Mouse (Mus musculus) embryonic facial prominence, embryonic 12.5 days (tissue): Measurements from ENCODE around the gene Plvap. TPM values are rescaled to one million over a fixed set of nuclear protein-coding genes. Genes with fewer than 3 reads are reported as not detected.

Experiments used
- ATAC-seq: fragments of 200-750 bp; cut with Nextera tagmentation; 2 replicates; pipeline ENCODE4 v1.8.0; 2017; ENCODE audit not compliant: insufficient number of reproducible peaks, insufficient read depth, low FRiP score, low TSS enrichment
- H3K27ac ChIP-seq: fragments of 300-500 bp; sonication (generic); 2 replicates; pipeline ENCODE4 v1.5.1; 2016; ENCODE audit warnings: mild to moderate bottlenecking
- H3K27me3 ChIP-seq: fragments of 300-500 bp; sonication (generic); 2 replicates; pipeline ENCODE4 v1.6.1; 2016; ENCODE audit warnings: mild to moderate bottlenecking, moderate library complexity
- H3K36me3 ChIP-seq: fragments of 300-500 bp; sonication (generic); 2 replicates; pipeline ENCODE4 v1.6.1; 2016; ENCODE audit warnings: mild to moderate bottlenecking
- H3K4me1 ChIP-seq: fragments of 300-500 bp; sonication (generic); 2 replicates; pipeline ENCODE4 v1.6.1; 2016
- H3K4me2 ChIP-seq: fragments of 300-500 bp; sonication (generic); replicated peaks from 2 replicates; pipeline ENCODE4 v1.6.1; 2016; ENCODE audit warnings: mild to moderate bottlenecking, moderate library complexity
- H3K4me3 ChIP-seq: fragments of 300-500 bp; sonication (generic); 2 replicates; pipeline ENCODE4 v1.5.1; 2016; ENCODE audit warnings: mild to moderate bottlenecking
- H3K9ac ChIP-seq: fragments of 300-500 bp; sonication (generic); 2 replicates; pipeline ENCODE4 v1.6.1; 2016; ENCODE audit warnings: mild to moderate bottlenecking, moderate library complexity
- H3K9me3 ChIP-seq: fragments of 300-500 bp; sonication (generic); 2 replicates; pipeline ENCODE4 v1.6.1; 2016; ENCODE audit warnings: mild to moderate bottlenecking, moderate library complexity
- WGBS: fragments of 180-500 bp; shearing (Covaris S2); methylation state at CpG from one replicate; pipeline ENCODE4 v1.1.7; 2016; 5-methylcytosine and 5-hydroxymethylcytosine counted together
- polyA plus RNA-seq: library from polyadenylated mRNA; unstranded; fragments of >200 nt; fragmentation: Nextera tagmentation; extraction: Ambion mirVana; gene quantifications from 2 replicates; pipeline ENCODE4 v1.2.1, GENCODE M21; 2016

Gene Plvap
- polyA plus RNA-seq, 1 experiment from 2014 or later: 62.2 TPM

GRCm38 (mm10) chr8:71461152-71461840 lies 50.3 kb downstream of the Plvap start:
- 75% methylated on average over 47 of the region's 47 CpGs for WGBS
- no peak overlapping the region for H3K4me3 ChIP-seq

DNA sequence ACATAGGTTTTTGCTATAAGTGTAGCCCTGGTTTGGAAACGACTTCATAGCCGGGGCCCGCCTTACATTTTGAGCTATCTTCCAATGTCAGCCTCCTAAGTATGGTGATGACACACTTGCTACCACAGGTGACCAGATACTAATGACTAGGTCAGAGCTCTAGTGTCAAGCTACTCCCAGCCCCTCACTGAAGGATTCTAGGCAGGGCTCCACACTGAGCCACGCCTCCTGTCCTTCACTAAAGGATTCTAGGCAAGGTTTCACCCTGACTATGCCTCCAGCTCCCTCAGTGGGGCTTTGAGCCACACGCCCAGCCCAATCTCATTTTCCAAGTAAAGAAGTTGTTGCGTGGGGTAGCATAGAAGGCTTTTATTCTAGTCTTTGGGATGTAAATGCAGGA lies 50.8 kb downstream of the Plvap start:
- H3K27ac ChIP-seq: no peak overlapping the region
- H3K9ac ChIP-seq: no peak overlapping the region
- peaks cover 48% of the 10 kb centered on the region for H3K36me3 ChIP-seq
- no peaks in the 10 kb centered on the region for H3K27me3 ChIP-seq
- no peak overlapping the region for H3K4me3 ChIP-seq
- H3K4me1 ChIP-seq: peaks cover 28% of the 10 kb centered on the region
- no peaks in the 10 kb centered on the region for H3K9me3 ChIP-seq
- WGBS: 88% methylated on average over 6 of the region's 6 CpGs
- ATAC-seq: no peak
- H3K4me2 ChIP-seq: no peak overlapping the region

More at GRCm38 (mm10) chr8:71461152-71461840, 50.3 kb downstream of the Plvap start:
- Histone ChIP-seq H3K9me3 (no peaks in the 10 kb centered on the region), H3K36me3 (peaks cover 48% of the 10 kb centered on the region), H3K27me3 (no peaks in the 10 kb centered on the region), H3K27ac (no peak overlapping the region), H3K9ac (no peak overlapping the region), H3K4me2 (no peak overlapping the region), H3K4me1 (peaks cover 30% of the 10 kb centered on the region)
- no peak for ATAC-seq

- Histone ChIP-seq H3K4me1 (peaks cover 12% of the 10 kb centered on the region), H3K4me2 (no peak overlapping the region), H3K27me3 (no peaks in the 10 kb centered on the region), H3K9ac (no peak overlapping the region), H3K36me3 (peaks cover 48% of the 10 kb centered on the region), H3K4me3 (no peak overlapping the region), H3K27ac (no peak overlapping the region), H3K9me3 (no peaks in the 10 kb centered on the region)
- WGBS: 84% methylated on average over 20 of the region's 20 CpGs
- no peak for ATAC-seq
Measured at GRCm38 (mm10) chr8:71457659-71458270, 53.8 kb downstream of the Plvap start.

GRCm38 (mm10) chr8:71456906-71457305 lies 54.6 kb downstream of the Plvap start:
- no peak overlapping the region for H3K4me3 ChIP-seq
- peaks cover 48% of the 10 kb centered on the region for H3K36me3 ChIP-seq
- H3K27me3 ChIP-seq: no peaks in the 10 kb centered on the region
- peaks cover 3% of the 10 kb centered on the region; the same call in 1 of the 2 replicates for H3K4me1 ChIP-seq
- H3K9me3 ChIP-seq: no peaks in the 10 kb centered on the region
- no peak for ATAC-seq
- H3K27ac ChIP-seq: no peak overlapping the region
- WGBS: 39% methylated on average over 22 of the region's 22 CpGs
- H3K4me2 ChIP-seq: no peak overlapping the region
- H3K9ac ChIP-seq: no peak overlapping the region

DNA sequence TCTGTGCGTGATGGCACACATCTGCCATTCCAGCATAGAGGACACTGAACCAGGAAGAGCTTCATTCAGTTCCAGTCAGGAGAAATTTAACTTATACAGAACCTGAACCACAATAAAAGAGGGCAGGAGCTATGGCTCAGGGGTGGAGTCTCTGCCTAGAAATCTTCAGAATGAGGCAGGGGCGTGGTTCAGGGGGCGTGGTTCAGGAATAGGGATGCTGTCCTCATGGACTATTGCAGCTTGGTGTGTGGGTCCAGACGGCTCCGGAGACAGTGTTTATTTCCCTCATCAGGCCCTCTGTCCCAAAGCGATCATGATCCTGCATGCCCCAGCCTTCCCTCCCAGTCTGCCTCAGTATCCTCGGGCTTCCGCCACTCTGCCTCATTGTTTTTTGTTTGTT lies 56.9 kb downstream of the Plvap start:
- no peaks in the 10 kb centered on the region for H3K9me3 ChIP-seq
- H3K36me3 ChIP-seq: peaks cover 30% of the 10 kb centered on the region
- H3K4me3 ChIP-seq: no peak overlapping the region
- 84% methylated on average over 8 of the region's 8 CpGs for WGBS
- no peak overlapping the region for H3K9ac ChIP-seq
- H3K4me1 ChIP-seq: no peaks in the 10 kb centered on the region
- no peak overlapping the region for H3K27ac ChIP-seq
- H3K4me2 ChIP-seq: no peak overlapping the region
- no peak for ATAC-seq
- no peaks in the 10 kb centered on the region for H3K27me3 ChIP-seq

GRCm38 (mm10) chr8:71452669-71453068 lies 58.9 kb downstream of the Plvap start:
- Histone ChIP-seq H3K9ac (no peak overlapping the region), H3K4me1 (no peaks in the 10 kb centered on the region), H3K27ac (no peak overlapping the region), H3K4me3 (no peak overlapping the region), H3K27me3 (no peaks in the 10 kb centered on the region), H3K36me3 (peaks cover 11% of the 10 kb centered on the region), H3K9me3 (no peaks in the 10 kb centered on the region), H3K4me2 (no peak overlapping the region)
- ATAC-seq: no peak
- 81% methylated on average over 2 of the region's 2 CpGs for WGBS

DNA sequence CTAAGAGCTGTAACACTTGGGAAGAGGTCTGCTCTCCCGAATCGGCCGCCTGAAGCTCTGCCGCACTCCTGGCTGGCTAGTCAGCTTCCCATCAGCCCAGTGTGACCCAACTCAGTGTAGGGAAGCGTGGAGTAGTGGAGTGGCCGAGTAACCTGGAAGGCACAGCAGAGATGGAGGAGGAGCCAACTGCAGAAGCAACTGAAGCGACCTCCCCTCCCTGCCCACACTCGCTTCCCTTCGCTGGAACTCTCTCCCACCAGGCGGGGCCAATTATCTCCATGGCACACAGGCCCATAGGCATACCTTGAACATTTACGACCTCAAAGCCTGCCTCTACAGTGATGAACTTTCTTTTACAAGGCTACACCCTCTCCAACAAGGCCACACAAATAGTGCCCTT lies 59.8 kb downstream of the Plvap start:
- no peak for ATAC-seq
- no peaks in the 10 kb centered on the region for H3K4me1 ChIP-seq
- H3K4me3 ChIP-seq: no peak overlapping the region
- no peaks in the 10 kb centered on the region for H3K27me3 ChIP-seq
- H3K9me3 ChIP-seq: no peaks in the 10 kb centered on the region
- no peak overlapping the region for H3K27ac ChIP-seq
- 50% methylated on average over 11 of the region's 11 CpGs for WGBS
- no peak overlapping the region for H3K9ac ChIP-seq
- H3K36me3 ChIP-seq: 0 out of 2 replicates have a peak, but pooled peaks cover 2% of the 10 kb centered on the region
- no peak overlapping the region for H3K4me2 ChIP-seq

GRCm38 (mm10) chr8:71451337-71451736 lies 60.2 kb downstream of the Plvap start:
- Histone ChIP-seq H3K27ac (no peak overlapping the region), H3K27me3 (no peaks in the 10 kb centered on the region), H3K36me3 (no peaks in the 10 kb centered on the region), H3K9me3 (no peaks in the 10 kb centered on the region), H3K4me3 (no peak overlapping the region), H3K9ac (no peak overlapping the region), H3K4me1 (no peaks in the 10 kb centered on the region), H3K4me2 (no peak overlapping the region)
- 65% methylated on average over 4 of the region's 4 CpGs for WGBS
- ATAC-seq: no peak

Other genes starting within 250 kb of the Plvap start
- gene Myo9b, start 239.0 kb downstream of the Plvap start, polyA plus RNA-seq: 32.8 and 34.0 TPM in 2 replicates
- gene Haus8, start 238.8 kb downstream of the Plvap start, polyA plus RNA-seq: 54.6 and 60.4 TPM in 2 replicates
- gene Use1, start 144.9 kb downstream of the Plvap start, polyA plus RNA-seq: 85.4 and 89.2 TPM in 2 replicates
- gene Ocel1, start 140.5 kb downstream of the Plvap start, polyA plus RNA-seq: 5.4 and 5.6 TPM in 2 replicates
- 71.0 and 72.7 TPM in 2 replicates for gene Nr2f6, start 129.8 kb downstream of the Plvap start, polyA plus RNA-seq
- 8.6 and 8.9 TPM in 2 replicates for gene Ushbp1, start 116.0 kb downstream of the Plvap start, polyA plus RNA-seq
- 99.6 and 103 TPM in 2 replicates for gene Babam1, start 114.9 kb downstream of the Plvap start, polyA plus RNA-seq
- gene Ankle1, start 105.7 kb downstream of the Plvap start, polyA plus RNA-seq: 40.5 and 42.7 TPM in 2 replicates
- gene Abhd8, start 48.1 kb downstream of the Plvap start, polyA plus RNA-seq: 89.4 and 92.7 TPM in 2 replicates
- gene Mrpl34, start 46.8 kb downstream of the Plvap start, polyA plus RNA-seq: 169 TPM in 2 replicates
- gene Dda1, start 42.6 kb downstream of the Plvap start, polyA plus RNA-seq: 108 and 117 TPM in 2 replicates
- gene Ano8, start 25.8 kb downstream of the Plvap start, polyA plus RNA-seq: 9.6 and 10.7 TPM in 2 replicates
- gene Gtpbp3, start 23.6 kb downstream of the Plvap start, polyA plus RNA-seq: 23.0 and 25.0 TPM in 2 replicates
- 0.48 and 0.49 TPM in 2 replicates for gene Ccdc194, start 14.0 kb upstream of the Plvap start, polyA plus RNA-seq
- gene Bst2, start 25.7 kb upstream of the Plvap start, polyA plus RNA-seq: 11.2 and 12.8 TPM in 2 replicates
- gene Mvb12a, start 31.2 kb upstream of the Plvap start, polyA plus RNA-seq: 69.0 and 72.6 TPM in 2 replicates
- 0.23 and 1.1 TPM in 2 replicates for gene Tmem221, start 47.1 kb upstream of the Plvap start, polyA plus RNA-seq
- not detected in 2 replicates for gene Nxnl1, start 54.8 kb upstream of the Plvap start, polyA plus RNA-seq
- gene Slc27a1, start 57.1 kb upstream of the Plvap start, polyA plus RNA-seq: 48.4 and 48.6 TPM in 2 replicates
- gene Pgls, start 80.4 kb upstream of the Plvap start, polyA plus RNA-seq: 230 and 236 TPM in 2 replicates
- 4.5 and 6.2 TPM in 2 replicates for gene Fam129c, start 85.9 kb upstream of the Plvap start, polyA plus RNA-seq
- gene Colgalt1, start 99.2 kb upstream of the Plvap start, polyA plus RNA-seq: 72.7 and 72.8 TPM in 2 replicates
- gene Unc13a, start 160.0 kb upstream of the Plvap start, polyA plus RNA-seq: 1.9 and 2.8 TPM in 2 replicates
- gene Jak3, start 164.5 kb upstream of the Plvap start, polyA plus RNA-seq: 3.4 and 4.5 TPM in 2 replicates
- gene Insl3, start 177.5 kb upstream of the Plvap start, polyA plus RNA-seq: 0.39 and 0.50 TPM in 2 replicates
- 0.64 and 0.67 TPM in 2 replicates for gene B3gnt3, start 190.0 kb upstream of the Plvap start, polyA plus RNA-seq
- 7.4 and 8.3 TPM in 2 replicates for gene Fcho1, start 214.0 kb upstream of the Plvap start, polyA plus RNA-seq